Mouse (Mus musculus) limb, embryonic 11.5 days (tissue): ENCODE data around the gene Ppp1r8. TPM values are rescaled to one million over a fixed set of nuclear protein-coding genes. Genes with fewer than 3 reads are reported as not detected.
"Not testable (repeated sequence)": the region's sequence is repeated elsewhere in the genome, so short reads cannot be mapped to it uniquely, and the experiment has no call there.

Source experiments
- ATAC-seq: fragments of 200-750 bp; cut with Nextera tagmentation; 2 replicates; pipeline ENCODE4 v1.8.0; 2017; ENCODE audit warnings: low read depth; ENCODE audit not compliant: insufficient number of reproducible peaks, low FRiP score, low TSS enrichment
- DNase-seq: peaks from one replicate; pipeline ENCODE4 v3.0.0-alpha.2; 2015; ENCODE audit warnings: low spot score
- H3K27ac ChIP-seq: fragments of 300-500 bp; sonication (generic); replicated peaks from 2 replicates; pipeline ENCODE4 v1.5.1; 2014; ENCODE audit warnings: low read depth, mild to moderate bottlenecking, low read length
- H3K27me3 ChIP-seq: fragments of 300-500 bp; sonication (generic); 2 replicates; pipeline ENCODE4 v1.6.1; 2014; ENCODE audit warnings: mild to moderate bottlenecking, low read length, mixed read lengths; ENCODE audit not compliant: control insufficient read depth, insufficient read depth
- H3K36me3 ChIP-seq: fragments of 300-500 bp; sonication (generic); 2 replicates; pipeline ENCODE4 v1.6.1; 2014; ENCODE audit warnings: mild to moderate bottlenecking, low read length, moderate library complexity, mixed read lengths; ENCODE audit not compliant: control insufficient read depth, insufficient read depth
- H3K4me1 ChIP-seq: fragments of 300-500 bp; sonication (generic); 2 replicates; pipeline ENCODE4 v1.6.1; 2014; ENCODE audit warnings: low read length, mixed read lengths; ENCODE audit not compliant: control insufficient read depth, insufficient read depth
- H3K4me2 ChIP-seq: fragments of 300-500 bp; sonication (generic); 2 replicates; pipeline ENCODE4 v1.6.1; 2014; ENCODE audit warnings: low read depth, mild to moderate bottlenecking, moderate library complexity; ENCODE audit not compliant: severe bottlenecking
- H3K4me3 ChIP-seq: fragments of 300-500 bp; sonication (generic); 2 replicates; pipeline ENCODE4 v1.5.1; 2014; ENCODE audit warnings: low read depth, low read length
- H3K9ac ChIP-seq: fragments of 300-500 bp; sonication (generic); 2 replicates; pipeline ENCODE4 v1.6.1; 2014; ENCODE audit warnings: mild to moderate bottlenecking, low read length
- H3K9me3 ChIP-seq: fragments of 300-500 bp; sonication (generic); 2 replicates; pipeline ENCODE4 v1.6.1; 2016; ENCODE audit warnings: low read length; ENCODE audit not compliant: control insufficient read depth
- WGBS: fragments of 180-500 bp; shearing (Covaris S2); extraction: QIAGEN DNeasy Blood & Tissue Kit; methylation state at CpG from one replicate; pipeline ENCODE4 v1.1.7; 2014; 5-methylcytosine and 5-hydroxymethylcytosine counted together
- polyA plus RNA-seq: library from polyadenylated mRNA; unstranded; fragments of >200 nt; fragmentation: Nextera tagmentation; extraction: Ambion mirVana; gene quantifications from 2 replicates; pipeline ENCODE4 v1.2.1, GENCODE M21; 2014

The Ppp1r8 gene
- polyA plus RNA-seq, 1 experiment from 2014 or later, result 111 TPM

DNA sequence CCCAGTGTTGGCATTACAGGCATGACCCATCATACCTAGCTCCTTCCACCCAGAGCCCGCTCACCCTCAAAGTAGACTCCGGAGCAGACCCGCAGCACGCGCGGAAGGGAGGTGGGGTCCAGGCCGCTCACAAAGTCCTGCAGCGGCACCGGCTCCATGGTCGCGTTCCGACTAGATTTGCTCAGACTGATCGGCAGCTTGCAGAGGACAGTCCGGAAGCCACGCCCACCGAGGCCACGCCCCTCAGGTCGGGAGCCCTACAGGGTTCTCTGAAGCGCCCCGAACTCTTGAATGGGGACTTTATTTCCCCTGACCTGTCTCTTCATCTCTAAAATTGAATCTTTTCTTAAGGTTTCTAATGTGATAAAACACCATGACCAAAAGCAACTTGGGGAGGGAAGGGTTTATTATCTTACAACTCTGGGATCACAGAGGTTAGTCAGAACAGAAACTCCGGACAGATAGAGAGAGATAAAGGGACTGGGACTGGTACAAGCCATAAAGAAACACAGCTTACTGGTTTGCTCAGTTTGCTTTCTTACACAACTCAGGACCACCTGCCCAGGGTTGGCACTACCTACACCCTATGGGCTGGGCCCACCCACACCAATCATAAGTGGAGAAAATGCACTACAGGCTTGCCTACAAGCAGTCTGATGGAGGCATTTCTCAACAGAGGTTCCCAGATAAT, 46.6 kb downstream of the Ppp1r8 start, which contains the start of gene Themis2:
Gene Themis2, minus strand, starts transcription at position 192 of the 691 bp plus-strand sequence.
- peak; percentile 73 for DNase-seq
- Histone ChIP-seq H3K36me3 (no peaks in the 10 kb centered on the region), H3K27me3 (peaks cover 9% of the 10 kb centered on the region), H3K9me3 (no peaks in the 10 kb centered on the region), H3K4me1 (peaks cover 5% of the 10 kb centered on the region; the same call in 1 of the 2 replicates), H3K27ac (no peak within 1 kb of the TSS), H3K4me3 (peak within 1 kb of the TSS; percentile 24), H3K4me2 (peak within 1 kb of the TSS; percentile 40), H3K9ac (peak within 1 kb of the TSS; percentile 27; the same call in 1 of the 2 replicates)
- ATAC-seq, result no peak
- 2% methylated on average over 21 of the region's 21 CpGs for WGBS

DNA sequence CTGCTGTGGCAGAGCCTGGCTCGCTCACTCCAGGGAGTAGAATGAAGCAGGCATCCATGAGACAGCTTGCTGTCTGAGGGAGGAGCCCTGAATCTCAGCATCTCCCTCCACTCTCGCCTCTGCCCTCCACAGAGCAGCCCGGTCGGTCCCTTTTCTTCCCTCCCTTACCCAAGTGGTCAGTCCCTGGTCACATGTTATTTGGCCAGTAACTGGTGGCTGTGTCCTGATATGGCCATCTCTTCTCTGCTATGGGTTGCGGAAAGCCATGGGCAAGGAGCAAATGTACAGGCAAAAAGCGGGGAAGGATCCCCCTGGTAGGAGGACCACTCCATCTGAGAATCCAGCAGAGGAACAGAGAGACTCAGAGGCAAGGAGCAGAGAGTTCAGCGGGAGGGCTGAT, 47.8 kb downstream of the Ppp1r8 start:
- H3K9ac ChIP-seq, result no peak overlapping the region
- H3K4me1 ChIP-seq, result peaks cover 5% of the 10 kb centered on the region; the same call in 1 of the 2 replicates
- H3K27me3 ChIP-seq, result peaks cover 9% of the 10 kb centered on the region
- no peaks in the 10 kb centered on the region for H3K9me3 ChIP-seq
- no peak overlapping the region for H3K27ac ChIP-seq
- H3K36me3 ChIP-seq, result no peaks in the 10 kb centered on the region
- ATAC-seq (no peak), DNase-seq (no peak)
- WGBS, result 59% methylated on average over 7 of the region's 7 CpGs
- no peak overlapping the region for H3K4me2 ChIP-seq
- no peak overlapping the region for H3K4me3 ChIP-seq

DNA sequence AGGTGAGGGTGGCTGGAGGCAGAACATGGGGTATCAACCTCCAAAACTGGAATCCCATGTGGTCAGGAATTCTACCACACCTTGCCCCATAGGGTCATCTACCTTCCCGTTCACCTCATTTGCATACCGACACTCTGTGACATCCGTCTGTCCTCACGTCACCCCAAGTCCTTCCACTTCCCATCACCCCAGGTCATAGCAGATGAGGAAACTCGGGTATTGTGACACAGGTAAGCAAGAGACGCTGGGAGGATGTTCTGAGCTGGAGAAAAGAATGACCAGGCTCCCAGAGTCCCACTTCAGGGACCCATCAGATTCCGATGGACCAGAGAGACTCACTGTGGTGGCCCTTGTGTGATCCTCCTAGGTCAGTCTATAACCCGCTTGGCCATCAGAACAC, 48.2 kb downstream of the Ppp1r8 start:
- Histone ChIP-seq H3K4me3 (no peak overlapping the region), H3K9ac (no peak overlapping the region), H3K36me3 (no peaks in the 10 kb centered on the region), H3K4me2 (no peak overlapping the region), H3K9me3 (no peaks in the 10 kb centered on the region), H3K27me3 (peaks cover 9% of the 10 kb centered on the region), H3K4me1 (peaks cover 5% of the 10 kb centered on the region; the same call in 1 of the 2 replicates), H3K27ac (no peak overlapping the region)
- no peak for ATAC-seq
- 83% methylated on average over 8 of the region's 8 CpGs for WGBS
- DNase-seq, result no peak

DNA sequence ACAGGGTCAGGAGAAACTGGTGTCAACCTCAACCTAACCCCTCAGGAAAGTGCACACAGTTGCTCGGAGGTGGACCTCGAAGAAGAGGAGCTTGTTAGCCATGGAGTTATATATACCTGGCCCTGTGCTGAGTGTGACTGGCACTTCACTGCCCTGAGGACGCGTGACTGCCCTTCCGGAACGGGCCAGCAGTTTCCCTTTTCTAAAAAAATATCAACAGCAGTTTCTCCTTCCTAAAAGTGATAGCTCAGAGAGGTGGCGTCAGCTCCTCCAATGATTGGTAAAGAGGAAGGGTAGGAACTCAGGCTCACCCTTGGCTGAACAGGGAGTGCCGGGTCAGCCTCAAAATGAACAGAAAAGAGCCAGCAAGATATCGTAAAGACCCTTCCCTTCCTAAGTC, 48.9 kb downstream of the Ppp1r8 start:
- ATAC-seq, result no peak
- Histone ChIP-seq H3K9me3 (no peaks in the 10 kb centered on the region), H3K36me3 (no peaks in the 10 kb centered on the region), H3K27me3 (peaks cover 9% of the 10 kb centered on the region), H3K4me2 (no peak overlapping the region), H3K9ac (no peak overlapping the region), H3K4me3 (no peak overlapping the region), H3K27ac (no peak overlapping the region), H3K4me1 (peaks cover 5% of the 10 kb centered on the region; the same call in 1 of the 2 replicates)
- no peak for DNase-seq
- 83% methylated on average over 9 of the region's 9 CpGs for WGBS

- not testable (repeated sequence) for ATAC-seq, H3K27me3 ChIP-seq, H3K4me1 ChIP-seq, H3K27ac ChIP-seq, H3K4me3 ChIP-seq, DNase-seq, H3K4me2 ChIP-seq, H3K9me3 ChIP-seq, H3K9ac ChIP-seq, H3K36me3 ChIP-seq
- 87% methylated on average over 8 of the region's 9 CpGs for WGBS
These were observed 49.5 kb downstream of the Ppp1r8 start for GRCm38 (mm10) chr4:132793322-132794004.

DNA sequence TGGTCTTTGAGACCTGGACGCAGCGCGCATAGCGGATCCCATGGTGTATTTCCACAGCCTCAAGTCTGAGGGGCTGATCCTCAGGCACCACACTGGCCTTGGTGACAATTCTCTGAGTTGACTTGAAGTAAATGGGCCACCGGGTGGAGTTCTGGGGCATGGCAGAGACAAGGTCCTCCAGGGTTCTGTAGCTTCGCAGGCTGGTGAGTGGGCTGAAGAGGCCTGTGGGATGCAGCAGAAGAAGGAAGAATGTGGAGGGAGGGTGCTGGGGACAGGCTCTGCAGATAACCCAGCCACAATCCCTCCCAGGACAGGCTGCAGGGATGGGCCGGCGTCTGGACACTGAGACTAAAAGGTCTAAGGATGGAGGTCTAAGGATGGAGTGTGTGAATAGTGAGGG, 53.2 kb downstream of the Ppp1r8 start:
- no peak overlapping the region for H3K9ac ChIP-seq
- H3K4me2 ChIP-seq, result no peak overlapping the region
- H3K27me3 ChIP-seq, result peaks cover 3% of the 10 kb centered on the region
- WGBS, result 93% methylated on average over 8 of the region's 8 CpGs
- no peak overlapping the region for H3K4me3 ChIP-seq
- ATAC-seq, result no peak
- H3K36me3 ChIP-seq, result no peaks in the 10 kb centered on the region
- no peaks in the 10 kb centered on the region for H3K9me3 ChIP-seq
- no peak overlapping the region for H3K27ac ChIP-seq
- H3K4me1 ChIP-seq, result no peaks in the 10 kb centered on the region
- DNase-seq, result no peak

DNA sequence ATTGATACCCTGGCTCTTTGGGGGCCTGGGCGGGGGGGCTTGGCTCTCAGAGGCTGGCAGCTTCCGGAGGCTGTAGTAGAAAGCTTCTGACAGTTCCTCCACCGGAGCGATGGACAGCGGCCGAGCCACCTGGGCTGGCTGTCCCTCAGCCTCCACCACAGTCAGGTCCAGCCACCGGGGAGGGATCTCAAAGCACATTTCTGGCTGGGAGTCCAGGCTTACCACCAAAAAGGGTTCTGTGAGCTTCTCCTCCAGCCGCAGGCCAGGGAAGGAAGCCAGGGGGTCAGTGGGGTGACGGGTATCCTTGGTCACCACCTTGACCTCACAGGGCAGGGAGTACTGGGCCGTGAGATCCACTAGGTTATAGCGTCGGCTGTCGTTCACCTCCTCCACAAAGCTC, 57.7 kb downstream of the Ppp1r8 start:
- 87% methylated on average over 13 of the region's 13 CpGs for WGBS

GRCm38 (mm10) chr4:132783732-132784131, 59.2 kb downstream of the Ppp1r8 start:
- H3K4me2 ChIP-seq, result no peak overlapping the region
- H3K4me3 ChIP-seq, result no peak overlapping the region
- no peak overlapping the region for H3K9ac ChIP-seq
- H3K27ac ChIP-seq, result no peak overlapping the region
- no peaks in the 10 kb centered on the region for H3K9me3 ChIP-seq
- DNase-seq (no peak), ATAC-seq (no peak)
- peaks cover 8% of the 10 kb centered on the region; the same call in 1 of the 2 replicates for H3K36me3 ChIP-seq
- H3K27me3 ChIP-seq, result no peaks in the 10 kb centered on the region
- 93% methylated on average over 2 of the region's 2 CpGs for WGBS
- H3K4me1 ChIP-seq, result no peaks in the 10 kb centered on the region

More for the DNA sequence above, 57.7 kb downstream of the Ppp1r8 start:
- Histone ChIP-seq H3K9me3 (no peaks in the 10 kb centered on the region), H3K36me3 (no peaks in the 10 kb centered on the region), H3K27me3 (no peaks in the 10 kb centered on the region), H3K27ac (no peak overlapping the region), H3K4me1 (no peaks in the 10 kb centered on the region), H3K4me3 (no peak overlapping the region), H3K4me2 (no peak overlapping the region), H3K9ac (no peak overlapping the region)
- no peak for DNase-seq
- no peak for ATAC-seq
